ENCODE assay signal across 17 mouse cellular contexts in the genomic region with DNA sequence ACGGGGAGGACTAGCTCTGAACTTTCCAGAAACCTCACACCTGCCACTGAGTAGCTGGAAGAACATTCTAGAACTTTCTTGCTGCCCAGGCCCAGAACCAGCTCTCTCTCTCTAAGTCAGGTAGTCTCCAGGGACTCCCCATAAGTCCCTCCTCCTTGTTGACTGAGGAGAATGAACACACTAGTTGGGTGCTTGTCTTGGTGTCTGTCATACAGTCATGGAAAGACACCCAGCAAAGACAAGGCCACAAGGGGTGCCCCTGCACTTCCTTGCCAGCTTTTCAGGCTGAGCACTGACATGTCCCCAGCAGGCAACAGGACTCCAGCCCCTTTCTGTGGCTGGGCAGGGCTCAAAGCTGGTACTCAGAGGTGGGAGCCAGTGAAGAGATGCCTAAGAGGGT. TPM values are rescaled to one million over a fixed set of nuclear protein-coding genes. Genes with fewer than 3 reads are reported as not detected.
DNase-seq lines count a peak whose midpoint lies in the region; ATAC-seq lines count a peak whose summit lies in the region.
"Had no signal": no experiment of that assay in that cellular context is flagged by ENCODE, and none has a peak within 500 bp of the region (broad histone marks: within the 10 kb centered on the region; RNA-seq: fewer than 3 reads in every experiment).

No protein-coding gene starts in this region.

- 0 out of 2 replicates have a peak overlapping the region, but pooled peaks have one; percentile 29 for H3K27ac ChIP-seq in heart, embryonic 10.5 days
- 0 out of 2 replicates have a peak overlapping the region, but pooled peaks have one; percentile 7 for H3K27ac ChIP-seq in embryonic facial prominence, embryonic 10.5 days (replicated peaks)
- H3K27ac ChIP-seq in hindbrain, embryonic 16.5 days (ENCODE audit: low read depth, low read length), result peak overlapping the region; percentile 65; the same call in 1 of the 2 replicates
- H3K27ac ChIP-seq: kidney, postnatal 0 days; limb, embryonic 12.5 days; liver, embryonic 13.5 days; lung, embryonic 15.5 days; macrophage had no signal

- WGBS in heart, embryonic 10.5 days, result 73% methylated on average over 1 of the region's 1 CpGs
- WGBS in embryonic facial prominence, embryonic 10.5 days, result 87% methylated on average over 1 of the region's 1 CpGs
- WGBS in hindbrain, embryonic 16.5 days, result 100% methylated on average over 1 of the region's 1 CpGs

- H3K9ac ChIP-seq in hindbrain, embryonic 16.5 days (ENCODE audit: low read depth, low read length), result no peak overlapping the region
- H3K9ac ChIP-seq: limb, embryonic 12.5 days; liver, embryonic 13.5 days; lung, embryonic 15.5 days had no signal

- no peak for DNase-seq in heart, embryonic 10.5 days (ENCODE audit: low spot score)
- DNase-seq in heart, postnatal 4 days, result no peak
- DNase-seq in embryonic facial prominence, embryonic 10.5 days (ENCODE audit: low spot score), result no peak
- peak; percentile 67 for DNase-seq in splenic B cell, adult 2 months (ENCODE audit: low read depth, low spot score)
- no peak for DNase-seq in thymus, postnatal 14 days
- no peak for DNase-seq in testis, postnatal 10 days (ENCODE audit: low spot score)
- DNase-seq: adrenal gland, adult 2 months; gastrocnemius, postnatal 25 days; heart, postnatal 14 days; liver, embryonic 13.5 days; thymus, adult 18-20 months had no signal

- H3K4me2 ChIP-seq in hindbrain, embryonic 16.5 days (ENCODE audit: low read length), result no peak overlapping the region
- H3K4me2 ChIP-seq: limb, embryonic 12.5 days; liver, embryonic 13.5 days; lung, embryonic 15.5 days had no signal

- H3K4me1 ChIP-seq in heart, embryonic 10.5 days, result peaks cover 46% of the 10 kb centered on the region
- peaks cover 42% of the 10 kb centered on the region for H3K4me1 ChIP-seq in embryonic facial prominence, embryonic 10.5 days
- peaks cover 20% of the 10 kb centered on the region for H3K4me1 ChIP-seq in hindbrain, embryonic 16.5 days (ENCODE audit: control insufficient read depth, insufficient read depth, low read depth, low read length)

- H3K4me3 ChIP-seq in heart, embryonic 10.5 days, result no peak overlapping the region
- H3K4me3 ChIP-seq in embryonic facial prominence, embryonic 10.5 days, result no peak overlapping the region
- no peak overlapping the region for H3K4me3 ChIP-seq in hindbrain, embryonic 16.5 days (ENCODE audit: low read length)
- H3K4me3 ChIP-seq: limb, embryonic 12.5 days; liver, embryonic 13.5 days; lung, embryonic 15.5 days had no signal

- ATAC-seq in hindbrain, embryonic 16.5 days, result no peak
- ATAC-seq: intestine, embryonic 16.5 days had no signal

- H3K36me3 ChIP-seq in heart, embryonic 10.5 days, result no peaks in the 10 kb centered on the region
- H3K36me3 ChIP-seq in embryonic facial prominence, embryonic 10.5 days (replicated peaks), result no peaks in the 10 kb centered on the region
- H3K36me3 ChIP-seq in hindbrain, embryonic 16.5 days (ENCODE audit: control insufficient read depth, insufficient read depth, low read length), result no peaks in the 10 kb centered on the region
- no peaks in the 10 kb centered on the region for H3K36me3 ChIP-seq in splenic B cell, adult 2 months (ENCODE audit: control insufficient read depth, insufficient read depth, low read length, poor library complexity, severe bottlenecking)
- H3K36me3 ChIP-seq: limb, embryonic 12.5 days; liver, embryonic 13.5 days; lung, embryonic 15.5 days had no signal

- no peaks in the 10 kb centered on the region for H3K9me3 ChIP-seq in heart, embryonic 10.5 days
- H3K9me3 ChIP-seq in embryonic facial prominence, embryonic 10.5 days, result no peaks in the 10 kb centered on the region
- H3K9me3 ChIP-seq in hindbrain, embryonic 16.5 days (ENCODE audit: control insufficient read depth, low read length), result no peaks in the 10 kb centered on the region
- H3K9me3 ChIP-seq: limb, embryonic 12.5 days; liver, embryonic 13.5 days; lung, embryonic 15.5 days had no signal

- peaks cover 19% of the 10 kb centered on the region for H3K27me3 ChIP-seq in heart, embryonic 10.5 days (ENCODE audit: insufficient read depth, poor library complexity, severe bottlenecking)
- H3K27me3 ChIP-seq in embryonic facial prominence, embryonic 10.5 days (replicated peaks; ENCODE audit: low read depth, poor library complexity, severe bottlenecking), result 0 out of 2 replicates have a peak, but pooled peaks cover 11% of the 10 kb centered on the region
- no peaks in the 10 kb centered on the region for H3K27me3 ChIP-seq in hindbrain, embryonic 16.5 days (replicated peaks; ENCODE audit: control insufficient read depth, insufficient read depth, low read length)
- H3K27me3 ChIP-seq in splenic B cell, adult 2 months (ENCODE audit: control insufficient read depth, insufficient read depth, low read length, poor library complexity, severe bottlenecking), result no peaks in the 10 kb centered on the region
- H3K27me3 ChIP-seq: limb, embryonic 12.5 days; liver, embryonic 13.5 days; lung, embryonic 15.5 days had no signal

RNA-seq across cellular contexts. Expression of a gene that starts 37.8 kb away (rescaled TPM):
- 20.9 and 22.0 TPM in 2 replicates for polyA plus RNA-seq in heart, embryonic 10.5 days (2016; fragmentation: Nextera tagmentation; extraction: Ambion mirVana)
- total RNA-seq in heart, postnatal 4 days (2021), result 10 to 100 TPM; 74.3 to 79.7 TPM
- 12.7 and 15.5 TPM in 2 replicates for polyA plus RNA-seq in embryonic facial prominence, embryonic 10.5 days (2016; fragmentation: Nextera tagmentation; extraction: Ambion mirVana)
- 16.2 and 17.4 TPM in 2 replicates for polyA plus RNA-seq in hindbrain, embryonic 16.5 days (2015; fragmentation: Nextera tagmentation; extraction: Ambion mirVana)

Comparison
In these comparisons a context has a peak if more than half of its experiments do, and no peak if none do; other contexts are left out.
1. H3K27ac ChIP-seq: peak in every context shown above with its lines; median percentile 65 in hindbrain, embryonic 16.5 days; 29 in heart, embryonic 10.5 days; 7 in embryonic facial prominence, embryonic 10.5 days.